ENCODE assay signal across 26 mouse cellular contexts in genomic region chr5:128422090-128422489, GRCm38 (mm10). TPM values are rescaled to one million over a fixed set of nuclear protein-coding genes. Genes with fewer than 3 reads are reported as not detected.
DNase-seq lines count a peak whose midpoint lies in the region; TF ChIP-seq lines count a peak whose summit lies in the region.
"Had no signal": no experiment of that assay in that cellular context is flagged by ENCODE, and none has a peak within 500 bp of the region (broad histone marks: within the 10 kb centered on the region; RNA-seq: fewer than 3 reads in every experiment).

No protein-coding gene starts in this region.

- peak; percentile 59 for TF ChIP-seq CTCF in layer of hippocampus, adult 2 months (conservative IDR thresholded peaks at IDR 0.05)
- peak; percentile 35; the same call in 1 of the 2 replicates for TF ChIP-seq CTCF in testis, adult 2 months (IDR thresholded peaks at IDR 0.05; ENCODE audit: control insufficient read depth, insufficient read depth, insufficient replicate concordance, low read depth, low read length)

- no peak for DNase-seq in layer of hippocampus, adult 2 months (ENCODE audit: low spot score in 2 of 2)
- DNase-seq in layer of hippocampus, adult 8-10 months (ENCODE audit: low spot score in 2 of 2) = no peak
- DNase-seq in testis, postnatal 10 days (ENCODE audit: low spot score) = no peak
- DNase-seq in ZHBTc4 (ENCODE audit: low read depth, low spot score) = peak; percentile 51
- no peak for DNase-seq in heart, adult 8-10 months (ENCODE audit: low spot score)
- DNase-seq in cerebellum, adult 9-10 months = no peak
- DNase-seq: adrenal gland, adult 2 months; cerebellum, adult 8-10 months; cerebellum, postnatal 36 days; embryo, embryonic 11 days; heart, adult 2 months; heart, postnatal 10 days; kidney, adult 8-10 months; kidney, postnatal 14 days; left cerebral cortex, postnatal 4 days; liver, embryonic 13.5 days; thymus, postnatal 14 days had no signal

- H3K27ac ChIP-seq in layer of hippocampus, adult 2 months = no peak overlapping the region
- no peak overlapping the region for H3K27ac ChIP-seq in testis, adult 2 months (ENCODE audit: control insufficient read depth, insufficient read depth, low read depth, low read length)
- H3K27ac ChIP-seq: embryonic facial prominence, embryonic 12.5 days; heart, adult 2 months; heart, embryonic 13.5 days; liver, embryonic 13.5 days; lung, embryonic 15.5 days; neural tube, embryonic 13.5 days had no signal

- no peak for TF ChIP-seq POLR2A in testis, adult 2 months (IDR thresholded peaks at IDR 0.05; ENCODE audit: control insufficient read depth, low read depth, low read length)

- H3K4me3 ChIP-seq in layer of hippocampus, adult 2 months = no peak overlapping the region
- H3K4me3 ChIP-seq in testis, adult 2 months (ENCODE audit: control insufficient read depth, low read depth, low read length) = no peak overlapping the region
- H3K4me3 ChIP-seq: embryonic facial prominence, embryonic 12.5 days; heart, adult 2 months; heart, embryonic 13.5 days; liver, embryonic 13.5 days; lung, embryonic 15.5 days; neural tube, embryonic 13.5 days had no signal

- H3K4me1 ChIP-seq in testis, adult 2 months (ENCODE audit: control insufficient read depth, insufficient read depth, low read length) = no peaks in the 10 kb centered on the region
- H3K4me1 ChIP-seq: embryonic facial prominence, embryonic 12.5 days; heart, embryonic 13.5 days; liver, embryonic 13.5 days; neural tube, embryonic 13.5 days had no signal

- H3K27me3 ChIP-seq in testis, adult 2 months (ENCODE audit: control insufficient read depth, insufficient read depth, low read length) = no peaks in the 10 kb centered on the region
- H3K27me3 ChIP-seq: embryonic facial prominence, embryonic 12.5 days; heart, embryonic 13.5 days; liver, embryonic 13.5 days; lung, embryonic 15.5 days had no signal

- H3K36me3 ChIP-seq in testis, adult 2 months (ENCODE audit: control insufficient read depth, insufficient read depth, low read length) = no peaks in the 10 kb centered on the region
- H3K36me3 ChIP-seq: embryonic facial prominence, embryonic 12.5 days; heart, embryonic 13.5 days; liver, embryonic 13.5 days; lung, embryonic 15.5 days; neural tube, embryonic 13.5 days had no signal

RNA-seq across cellular contexts. Expression of gene Tmem132d, which starts 10.8 kb away (rescaled TPM):
- total RNA-seq in layer of hippocampus, adult 2 months (2021) = 10 to 100 TPM; 16.8 to 17.9 TPM
- 10 to 100 TPM; 20.3 to 21.2 (median 20.8) TPM for total RNA-seq in layer of hippocampus, adult 8-10 months (2022)
- 0.04 TPM in 2 replicates for polyA plus RNA-seq in testis, adult 2 months (2012; rRNA removed)
- not detected for total RNA-seq in heart, adult 8-10 months (2022)
- total RNA-seq: megakaryocyte progenitor cell, adult 5-6 weeks had no signal
- polyA plus RNA-seq: activated CD4-positive, CD25-positive, alpha-beta regulatory T cell, adult 4 months; CD4-positive, CD25-positive, alpha-beta regulatory T cell, adult 4 months; intestine, embryonic 16.5 days had no signal

Comparison
In these comparisons a context has a peak if more than half of its experiments do, and no peak if none do; other contexts are left out.
1. RNA of gene Tmem132d, which starts 10.8 kb away (total RNA-seq): 20.3 to 21.2 TPM in layer of hippocampus, adult 8-10 months and 16.8 to 17.9 TPM in layer of hippocampus, adult 2 months; not detected in heart, adult 8-10 months; every median in the first group is over 10 times any median in the second.